Mouse (Mus musculus) bone marrow macrophage, adult 2 months (primary cell): ENCODE results near the gene Osgep.
"Not testable (repeated sequence)": the region's sequence is repeated elsewhere in the genome, so short reads cannot be mapped to it uniquely, and the experiment has no call there.

Experiments used
- CTCF ChIP-seq: IDR thresholded peaks from 2 replicates; pipeline ENCODE4 v1.5.1; 2012; ENCODE audit warnings: low read depth, mild to moderate bottlenecking, low read length, moderate library complexity
- POLR2A ChIP-seq: IDR thresholded peaks from 2 replicates; pipeline ENCODE4 v1.6.1; 2012; ENCODE audit warnings: mild to moderate bottlenecking, low read depth, low read length, borderline replicate concordance

DNA sequence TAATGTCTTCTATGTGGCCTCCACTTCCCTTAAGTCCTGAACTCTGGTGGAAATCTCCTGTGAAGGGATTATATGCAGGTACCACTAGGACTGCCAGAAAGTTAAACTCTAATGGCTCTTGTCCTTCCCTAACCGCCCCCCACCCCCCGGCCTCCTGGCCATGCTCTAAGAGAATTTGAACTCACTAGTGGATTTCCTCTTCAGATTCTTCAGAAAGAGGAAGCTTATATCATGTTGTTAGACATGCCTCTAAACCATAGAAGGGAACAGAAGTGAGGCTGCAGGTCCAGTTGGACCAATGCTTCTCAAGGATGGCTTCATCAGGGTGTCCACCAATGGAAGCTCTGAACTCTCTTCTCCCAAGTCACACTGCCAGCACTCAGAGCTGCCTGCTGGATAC, 26.7 kb downstream of the Osgep start:
- not testable (repeated sequence) for TF ChIP-seq POLR2A, CTCF
